Mouse (Mus musculus): ENCODE data around the gene Gpc5.

DNA sequence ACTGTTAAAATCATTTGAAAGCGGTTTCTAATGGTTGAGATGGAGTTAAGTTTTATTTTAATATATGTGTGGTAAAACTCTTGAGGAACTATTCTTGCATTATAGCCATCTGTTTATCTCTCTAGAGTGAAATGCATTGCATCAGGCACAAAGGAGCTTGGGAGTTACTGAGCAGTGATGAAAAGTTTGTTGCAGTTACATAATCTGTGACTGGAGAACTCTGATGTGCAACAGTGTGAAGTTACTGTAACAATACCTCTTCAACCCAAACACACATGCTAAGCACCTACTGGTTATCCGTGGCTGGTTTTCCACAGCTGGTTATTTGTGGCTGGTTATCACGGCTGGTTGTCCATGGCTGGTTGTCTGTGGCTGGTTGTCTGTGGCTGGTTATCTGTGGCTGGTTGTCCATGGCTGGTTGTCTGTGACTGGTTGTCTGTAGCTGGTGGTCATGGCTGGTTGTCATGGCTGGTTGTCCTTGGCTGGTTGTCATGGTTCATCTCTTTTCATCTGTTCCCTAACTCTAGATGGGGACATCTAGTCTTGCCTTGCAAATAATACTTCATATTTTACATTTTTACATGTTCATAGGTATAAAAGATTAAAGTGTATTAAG is 273.4 kb downstream of the Gpc5 start:
- TF ChIP-seq POLR2A (IDR thresholded peaks at IDR 0.05; ENCODE audit: borderline replicate concordance, extremely low read depth, insufficient read depth, insufficient read length, poor library complexity, severe bottlenecking) (no peak), CTCF (IDR thresholded peaks at IDR 0.05; ENCODE audit: borderline replicate concordance, extremely low read depth, insufficient read depth, insufficient read length) (no peak)

Data from brain, embryonic 14.5 days (tissue).